Mouse (Mus musculus): ENCODE measurements around the gene Gm7073.

- no peak for TF ChIP-seq CTCF (IDR thresholded peaks at IDR 0.05; ENCODE audit: low read depth)
- TF ChIP-seq EP300 (IDR thresholded peaks at IDR 0.05; ENCODE audit: low read depth), result no peak
Observed at GRCm38 (mm10) chrX:60545444-60545843, 6.4 kb upstream of the Gm7073 start.
